Mouse (Mus musculus): ENCODE data around the gene Zc3h4. TPM values are rescaled to one million over a fixed set of nuclear protein-coding genes. Genes with fewer than 3 reads are reported as not detected.

Gene Zc3h4
- polyA plus RNA-seq, 1 experiment from 2014 or later = 8.2 TPM

DNA sequence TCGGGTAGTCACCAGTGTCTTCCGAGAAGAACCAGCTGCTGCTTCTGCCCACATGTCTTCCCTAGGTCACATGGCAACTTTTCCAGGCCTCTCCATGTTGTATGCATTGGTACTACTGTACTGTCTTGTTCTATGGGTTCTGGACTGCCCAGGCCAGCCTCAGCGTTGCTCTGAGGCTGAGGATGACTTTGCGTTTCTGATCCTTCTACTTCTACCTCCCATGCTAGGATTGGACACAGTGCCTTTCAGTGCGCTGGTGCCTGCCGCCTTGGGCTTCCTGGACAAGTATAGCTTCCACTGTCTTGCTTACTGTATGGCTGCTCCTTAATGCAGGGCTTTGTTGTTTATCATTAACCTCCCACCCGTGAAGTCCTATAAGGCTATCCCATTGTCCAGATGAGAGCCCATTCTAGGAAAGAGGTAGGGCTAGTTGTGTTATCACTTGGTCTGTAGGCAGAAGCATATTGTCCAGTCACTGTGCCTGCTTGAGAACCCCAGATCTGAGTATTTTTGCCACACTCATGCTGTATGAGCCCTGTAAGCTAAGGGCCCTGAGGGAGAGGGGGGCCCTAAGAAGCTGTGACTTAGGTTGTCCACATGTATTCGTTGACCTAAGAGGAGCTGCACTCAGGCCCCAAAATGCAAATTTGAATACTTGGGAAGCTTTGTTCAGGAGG, 11.6 kb downstream of the Zc3h4 start:
- Histone ChIP-seq H3K4me2 (replicated peaks; ENCODE audit: low read depth, low read length) (no peak overlapping the region), H3K4me1 (ENCODE audit: insufficient read depth, low read depth, low read length) (peaks cover 12% of the 10 kb centered on the region; the same call in 1 of the 2 replicates)
- WGBS = 73% methylated on average over 8 of the region's 8 CpGs

DNA sequence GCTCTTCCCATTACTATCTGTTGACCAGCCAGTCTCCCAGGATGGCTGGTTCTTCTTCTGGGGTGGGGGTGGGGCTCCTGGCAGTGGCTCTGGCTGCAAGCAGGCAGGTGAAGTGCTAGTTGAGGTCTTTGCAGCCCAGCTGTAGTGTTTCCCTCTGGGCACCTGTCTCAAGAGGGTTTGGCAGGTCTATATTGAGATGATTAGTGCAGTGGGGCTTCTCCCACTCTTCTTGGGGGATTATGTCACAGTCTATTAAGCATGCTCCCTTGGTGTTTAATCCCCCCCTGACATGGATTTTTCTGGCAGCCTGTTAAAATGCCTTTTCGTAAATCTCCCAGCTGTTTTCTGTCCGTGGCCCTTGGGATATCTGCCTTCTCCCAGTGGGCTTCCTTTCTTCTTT, 12.2 kb downstream of the Zc3h4 start:
- DNase-seq (ENCODE audit: low spot score) = peak; percentile 35
- Histone ChIP-seq H3K27me3 (replicated peaks; ENCODE audit: insufficient read depth, low read length) (no peaks in the 10 kb centered on the region), H3K27ac (ENCODE audit: low read length) (no peak overlapping the region), H3K9me3 (ENCODE audit: low read length) (no peaks in the 10 kb centered on the region), H3K4me2 (replicated peaks; ENCODE audit: low read depth, low read length) (no peak overlapping the region), H3K9ac (replicated peaks; ENCODE audit: low read depth) (no peak overlapping the region), H3K4me1 (ENCODE audit: insufficient read depth, low read depth, low read length) (peaks cover 12% of the 10 kb centered on the region; the same call in 1 of the 2 replicates), H3K4me3 (ENCODE audit: low read depth, low read length) (no peak overlapping the region), H3K36me3 (ENCODE audit: insufficient read depth, low read length) (no peaks in the 10 kb centered on the region)
- TF ChIP-seq EP300 (IDR thresholded peaks at IDR 0.05) = no peak
- TF ChIP-seq CTCF (IDR thresholded peaks at IDR 0.05) = no peak
- WGBS = 60% methylated on average over 2 of the region's 2 CpGs
- no peak for ATAC-seq

More for the DNA sequence above, 11.6 kb downstream of the Zc3h4 start:
- Histone ChIP-seq H3K4me3 (ENCODE audit: low read depth, low read length) (no peak overlapping the region), H3K9me3 (ENCODE audit: low read length) (no peaks in the 10 kb centered on the region), H3K27ac (ENCODE audit: low read length) (no peak overlapping the region), H3K36me3 (ENCODE audit: insufficient read depth, low read length) (no peaks in the 10 kb centered on the region), H3K9ac (replicated peaks; ENCODE audit: low read depth) (no peak overlapping the region), H3K27me3 (replicated peaks; ENCODE audit: insufficient read depth, low read length) (no peaks in the 10 kb centered on the region)
- peak; percentile 47 for DNase-seq (ENCODE audit: low spot score)
- no peak for ATAC-seq
- TF ChIP-seq EP300 (IDR thresholded peaks at IDR 0.05) = no peak
- TF ChIP-seq CTCF (IDR thresholded peaks at IDR 0.05) = no peak

DNA sequence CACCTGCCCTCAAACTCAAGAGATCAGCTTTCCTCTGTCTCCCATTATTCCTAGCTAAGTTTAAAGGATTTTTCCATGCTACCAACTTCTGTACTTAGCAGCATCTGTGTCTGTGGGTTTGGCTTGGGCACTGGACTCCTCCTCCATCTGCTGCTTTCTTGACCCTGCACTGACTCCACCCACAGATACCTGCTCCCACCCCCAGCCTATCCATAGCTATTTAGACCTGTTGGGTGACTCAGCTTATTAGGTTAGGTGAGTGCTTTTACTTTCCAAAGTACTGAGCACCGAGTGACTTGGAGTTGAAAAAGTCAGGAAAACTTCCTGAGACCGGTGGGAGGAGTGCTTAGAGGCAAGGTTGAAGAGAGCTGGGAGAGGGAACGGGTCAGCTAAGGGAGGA, 14.7 kb downstream of the Zc3h4 start:
- 52% methylated on average over 3 of the region's 3 CpGs for WGBS
- ATAC-seq (peak; percentile 81), DNase-seq (ENCODE audit: low spot score) (peak; percentile 88)
- Histone ChIP-seq H3K27me3 (replicated peaks; ENCODE audit: insufficient read depth, low read length) (no peaks in the 10 kb centered on the region), H3K27ac (ENCODE audit: low read length) (peak overlapping the region; percentile 74), H3K9ac (replicated peaks; ENCODE audit: low read depth) (no peak overlapping the region), H3K36me3 (ENCODE audit: insufficient read depth, low read length) (peaks cover 4% of the 10 kb centered on the region; the same call in 1 of the 2 replicates), H3K4me1 (ENCODE audit: insufficient read depth, low read depth, low read length) (peaks cover 12% of the 10 kb centered on the region; the same call in 1 of the 2 replicates), H3K4me2 (replicated peaks; ENCODE audit: low read depth, low read length) (no peak overlapping the region), H3K9me3 (ENCODE audit: low read length) (no peaks in the 10 kb centered on the region), H3K4me3 (ENCODE audit: low read depth, low read length) (no peak overlapping the region)
- TF ChIP-seq CTCF (IDR thresholded peaks at IDR 0.05) (no peak), EP300 (IDR thresholded peaks at IDR 0.05) (no peak)

- H3K4me1 ChIP-seq (ENCODE audit: insufficient read depth, low read depth, low read length) = peaks cover 8% of the 10 kb centered on the region; the same call in 1 of the 2 replicates
- TF ChIP-seq CTCF (IDR thresholded peaks at IDR 0.05) (no peak), EP300 (IDR thresholded peaks at IDR 0.05) (no peak)
- H3K9me3 ChIP-seq (ENCODE audit: low read length) = no peaks in the 10 kb centered on the region
- no peak overlapping the region for H3K9ac ChIP-seq (replicated peaks; ENCODE audit: low read depth)
- peak; percentile 80 for DNase-seq (ENCODE audit: low spot score)
- H3K27me3 ChIP-seq (replicated peaks; ENCODE audit: insufficient read depth, low read length) = no peaks in the 10 kb centered on the region
- no peak overlapping the region for H3K4me2 ChIP-seq (replicated peaks; ENCODE audit: low read depth, low read length)
- peaks cover 19% of the 10 kb centered on the region for H3K36me3 ChIP-seq (ENCODE audit: insufficient read depth, low read length)
- 52% methylated on average over 10 of the region's 10 CpGs for WGBS
- H3K4me3 ChIP-seq (ENCODE audit: low read depth, low read length) = no peak overlapping the region
- peak; percentile 73 for ATAC-seq
- peak overlapping the region; percentile 74 for H3K27ac ChIP-seq (ENCODE audit: low read length)
These were observed 16.5 kb downstream of the Zc3h4 start for GRCm38 (mm10) chr7:16417141-16417771.

GRCm38 (mm10) chr7:16418713-16419112, 18.0 kb downstream of the Zc3h4 start:
- H3K27ac ChIP-seq (ENCODE audit: low read length) = no peak overlapping the region
- TF ChIP-seq EP300 (IDR thresholded peaks at IDR 0.05) (0 out of 2 replicates have a peak, but pooled peaks have one; percentile 20), CTCF (IDR thresholded peaks at IDR 0.05) (peak; percentile 40)
- no peaks in the 10 kb centered on the region for H3K9me3 ChIP-seq (ENCODE audit: low read length)
- H3K4me2 ChIP-seq (replicated peaks; ENCODE audit: low read depth, low read length) = no peak overlapping the region
- no peak overlapping the region for H3K4me3 ChIP-seq (ENCODE audit: low read depth, low read length)
- ATAC-seq (no peak), DNase-seq (ENCODE audit: low spot score) (peak; percentile 46)
- H3K36me3 ChIP-seq (ENCODE audit: insufficient read depth, low read length) = peaks cover 24% of the 10 kb centered on the region
- H3K27me3 ChIP-seq (replicated peaks; ENCODE audit: insufficient read depth, low read length) = no peaks in the 10 kb centered on the region
- WGBS = 75% methylated on average over 5 of the region's 5 CpGs
- H3K4me1 ChIP-seq (ENCODE audit: insufficient read depth, low read depth, low read length) = peaks cover 8% of the 10 kb centered on the region; the same call in 1 of the 2 replicates
- H3K9ac ChIP-seq (replicated peaks; ENCODE audit: low read depth) = no peak overlapping the region

DNA sequence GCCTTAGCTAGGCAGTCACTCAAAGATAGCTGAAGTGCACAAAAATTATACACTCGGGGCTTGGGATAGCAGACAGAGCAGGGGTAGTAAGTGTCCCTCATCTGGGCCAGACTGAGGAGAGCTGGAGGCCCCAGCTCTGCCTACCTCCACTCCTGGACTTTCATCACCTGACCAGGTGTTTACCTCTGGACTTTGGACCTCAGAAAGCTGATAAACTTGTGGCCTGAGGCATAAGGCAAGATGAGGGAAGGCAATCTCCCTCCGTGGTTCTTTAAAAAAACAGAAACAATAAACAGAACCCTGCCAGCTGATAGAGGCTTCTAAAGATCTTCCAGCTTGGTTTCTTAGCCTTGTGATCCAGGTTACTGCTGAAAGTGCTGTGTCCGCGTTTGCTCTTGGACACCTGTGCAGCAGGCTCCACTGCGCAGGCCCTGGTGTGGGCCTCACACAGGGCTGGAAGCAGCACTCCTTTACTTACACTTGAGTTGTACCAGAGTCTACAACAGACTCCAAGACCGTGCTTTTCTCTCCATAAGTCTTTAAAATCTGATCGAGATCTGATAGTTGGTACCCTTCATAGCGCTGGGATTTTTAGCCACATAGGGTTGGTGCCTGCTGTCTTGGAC, 19.9 kb downstream of the Zc3h4 start:
- H3K9me3 ChIP-seq (ENCODE audit: low read length) = no peaks in the 10 kb centered on the region
- H3K4me3 ChIP-seq (ENCODE audit: low read depth, low read length) = no peak overlapping the region
- WGBS = 90% methylated on average over 8 of the region's 8 CpGs
- H3K27me3 ChIP-seq (replicated peaks; ENCODE audit: insufficient read depth, low read length) = no peaks in the 10 kb centered on the region
- no peak overlapping the region for H3K9ac ChIP-seq (replicated peaks; ENCODE audit: low read depth)
- H3K4me1 ChIP-seq (ENCODE audit: insufficient read depth, low read depth, low read length) = peaks cover 8% of the 10 kb centered on the region; the same call in 1 of the 2 replicates
- no peak overlapping the region for H3K4me2 ChIP-seq (replicated peaks; ENCODE audit: low read depth, low read length)
- TF ChIP-seq EP300 (IDR thresholded peaks at IDR 0.05) (no peak), CTCF (IDR thresholded peaks at IDR 0.05) (no peak)
- H3K27ac ChIP-seq (ENCODE audit: low read length) = no peak overlapping the region
- H3K36me3 ChIP-seq (ENCODE audit: insufficient read depth, low read length) = peaks cover 42% of the 10 kb centered on the region
- ATAC-seq (no peak), DNase-seq (ENCODE audit: low spot score) (no peak)
